Mouse (Mus musculus) cerebellum, adult 2 months (tissue): ENCODE measurements around the gene Mrpl51.

Experiments
- CTCF ChIP-seq: fragments of 200-500 bp; IDR thresholded peaks from 2 replicates; pipeline ENCODE4 v1.5.1; 2011; ENCODE audit warnings: low read depth, mild to moderate bottlenecking, control low read depth, low read length, moderate library complexity, borderline replicate concordance; ENCODE audit not compliant: insufficient read depth
- POLR2A ChIP-seq: fragments of 200-500 bp; IDR thresholded peaks from 2 replicates; pipeline ENCODE4 v1.6.1; 2011; ENCODE audit warnings: low read length, control low read depth, borderline replicate concordance; ENCODE audit not compliant: insufficient read depth

- TF ChIP-seq POLR2A: no peak
- no peak for TF ChIP-seq CTCF
Measured at GRCm38 (mm10) chr6:125238396-125238795, 46.8 kb downstream of the Mrpl51 start.
